Mouse (Mus musculus): ENCODE results near the gene Nek8. TPM values are rescaled to one million over a fixed set of nuclear protein-coding genes. Genes with fewer than 3 reads are reported as not detected.

Nek8 gene
- total and polyA plus RNA-seq, 2 experiments from 2014 or later = 4.5 to 7.1 TPM

DNA sequence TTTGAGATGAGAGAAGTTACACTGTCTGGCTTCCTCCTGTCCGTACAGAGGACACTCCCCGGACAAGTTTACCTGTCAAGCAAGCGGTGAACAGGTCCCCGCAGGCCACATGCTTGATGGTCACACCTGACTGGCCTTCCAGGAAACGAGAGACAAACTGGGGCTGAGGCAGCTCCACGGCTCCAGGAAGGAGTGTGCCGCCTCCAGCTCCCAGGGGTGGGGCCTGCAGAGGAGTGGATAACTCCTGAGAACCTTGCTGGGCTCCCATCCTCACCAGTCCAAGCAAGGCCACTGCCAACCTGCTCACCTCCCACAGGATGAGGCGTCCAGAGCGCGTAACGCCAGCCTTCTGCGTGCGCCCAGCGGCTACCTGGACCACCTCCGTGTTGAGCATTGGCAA is 6.2 kb downstream of the Nek8 start:
- no peak overlapping the region for H3K4me2 ChIP-seq (ENCODE audit: low read depth, low read length, poor library complexity, severe bottlenecking)
- no peak for TF ChIP-seq CTCF (IDR thresholded peaks at IDR 0.05)
- H3K9ac ChIP-seq (replicated peaks; ENCODE audit: low read length, poor library complexity, severe bottlenecking) = no peak overlapping the region
- ATAC-seq (ENCODE audit: low FRiP score) (no peak), DNase-seq (ENCODE audit: low spot score) (no peak)
- H3K36me3 ChIP-seq (ENCODE audit: insufficient read depth, low read length) = no peaks in the 10 kb centered on the region
- H3K4me3 ChIP-seq (ENCODE audit: low read depth, low read length) = no peak overlapping the region
- no peak overlapping the region for H3K27ac ChIP-seq (ENCODE audit: low read depth, low read length)
- no peaks in the 10 kb centered on the region for H3K9me3 ChIP-seq (ENCODE audit: low read length)
- no peaks in the 10 kb centered on the region for H3K27me3 ChIP-seq (ENCODE audit: insufficient read depth, low read length)
- WGBS = 93% methylated on average over 15 of the region's 15 CpGs
- peaks cover 7% of the 10 kb centered on the region; the same call in 1 of the 2 replicates for H3K4me1 ChIP-seq (ENCODE audit: insufficient read depth, low read length)

DNA sequence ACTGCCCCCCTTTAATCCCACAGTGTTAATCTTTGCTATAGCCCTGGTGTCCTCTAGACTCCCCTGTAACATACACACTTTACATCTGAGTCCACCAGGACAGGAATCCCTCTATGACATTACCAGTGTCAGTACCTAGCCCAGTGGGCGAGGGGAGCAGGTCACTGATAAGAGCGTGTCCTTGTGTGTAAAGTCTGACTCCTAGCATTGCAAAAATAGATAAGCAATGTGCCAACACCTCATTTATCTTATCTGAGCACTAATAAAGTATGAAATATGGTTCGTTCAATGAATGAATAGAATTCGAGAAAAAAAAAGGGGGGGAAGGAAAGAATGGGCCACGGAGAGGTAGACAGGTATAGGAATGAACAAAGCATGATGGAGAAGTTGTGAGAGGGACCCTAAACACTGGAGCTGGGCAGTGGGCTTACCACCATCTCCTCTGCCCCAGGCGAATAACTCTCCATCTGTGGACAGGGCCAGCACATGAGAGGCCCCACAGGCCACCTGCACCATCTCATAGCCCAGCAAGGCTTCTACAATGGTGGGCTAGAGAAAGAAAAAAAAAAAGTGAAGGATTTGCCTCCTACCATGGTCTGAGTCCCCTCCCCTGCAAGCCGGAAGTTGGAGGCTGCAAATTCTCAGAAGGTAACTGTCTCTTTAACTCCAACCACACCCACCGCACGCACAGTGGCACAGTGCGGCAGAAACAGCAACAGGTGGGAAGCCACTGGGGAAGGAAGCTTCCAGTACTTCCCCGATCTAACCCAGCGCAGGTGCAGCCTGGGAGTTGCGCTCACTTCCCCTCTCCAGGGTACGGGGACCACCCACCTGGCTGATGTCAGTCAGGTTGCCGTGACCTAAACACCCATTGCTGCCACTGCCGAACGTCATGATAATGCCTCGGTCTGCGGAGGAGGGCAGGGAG is 7.7 kb downstream of the Nek8 start:
- H3K27me3 ChIP-seq (ENCODE audit: insufficient read depth, low read length) = no peaks in the 10 kb centered on the region
- ATAC-seq (ENCODE audit: low FRiP score) (no peak), DNase-seq (ENCODE audit: low spot score) (no peak)
- WGBS = 62% methylated on average over 19 of the region's 19 CpGs
- H3K9me3 ChIP-seq (ENCODE audit: low read length) = no peaks in the 10 kb centered on the region
- H3K9ac ChIP-seq (replicated peaks; ENCODE audit: low read length, poor library complexity, severe bottlenecking) = no peak overlapping the region
- peaks cover 7% of the 10 kb centered on the region; the same call in 1 of the 2 replicates for H3K4me1 ChIP-seq (ENCODE audit: insufficient read depth, low read length)
- no peak overlapping the region for H3K4me3 ChIP-seq (ENCODE audit: low read depth, low read length)
- no peak overlapping the region for H3K4me2 ChIP-seq (ENCODE audit: low read depth, low read length, poor library complexity, severe bottlenecking)
- no peak overlapping the region for H3K27ac ChIP-seq (ENCODE audit: low read depth, low read length)
- TF ChIP-seq CTCF (IDR thresholded peaks at IDR 0.05) = no peak
- no peaks in the 10 kb centered on the region for H3K36me3 ChIP-seq (ENCODE audit: insufficient read depth, low read length)

DNA sequence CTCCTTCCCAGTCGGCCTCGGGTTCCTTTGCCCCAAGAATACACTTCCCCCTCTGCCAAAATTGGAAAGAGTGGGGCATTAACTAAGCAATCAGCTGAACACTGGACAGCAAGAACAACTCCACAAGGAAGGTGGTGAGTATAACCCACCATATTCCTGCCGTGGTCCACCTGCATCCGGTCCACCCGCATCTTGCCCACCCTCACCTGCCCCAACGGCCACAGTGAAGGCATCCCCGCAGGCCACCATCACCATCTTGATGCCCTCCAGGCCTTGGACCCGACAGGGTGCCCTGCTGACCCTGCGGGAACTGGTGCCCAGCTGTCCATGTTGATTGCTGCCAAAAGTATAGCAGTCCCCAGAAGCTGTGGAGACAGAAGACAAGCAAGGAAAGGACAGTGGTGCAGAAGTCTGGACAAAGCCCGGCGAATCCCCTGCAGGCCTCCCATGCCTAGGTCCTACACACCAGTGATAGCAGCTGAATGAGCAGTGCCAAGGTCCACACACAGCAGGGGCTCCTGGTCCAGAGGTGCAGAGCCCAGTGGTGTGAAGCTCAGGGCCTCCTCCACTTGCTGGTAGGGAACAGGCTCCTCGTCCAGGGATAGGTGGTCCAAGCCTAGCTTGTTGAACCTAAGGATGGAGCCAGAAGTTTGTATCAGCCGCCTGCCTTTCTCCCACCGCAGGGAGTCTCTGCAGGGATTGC is 9.1 kb downstream of the Nek8 start:
- DNase-seq (ENCODE audit: low spot score) = no peak
- no peaks in the 10 kb centered on the region for H3K9me3 ChIP-seq (ENCODE audit: low read length)
- no peak overlapping the region for H3K9ac ChIP-seq (replicated peaks; ENCODE audit: low read length, poor library complexity, severe bottlenecking)
- H3K36me3 ChIP-seq (ENCODE audit: insufficient read depth, low read length) = no peaks in the 10 kb centered on the region
- no peaks in the 10 kb centered on the region for H3K27me3 ChIP-seq (ENCODE audit: insufficient read depth, low read length)
- no peak for TF ChIP-seq CTCF (IDR thresholded peaks at IDR 0.05)
- no peak overlapping the region for H3K4me2 ChIP-seq (ENCODE audit: low read depth, low read length, poor library complexity, severe bottlenecking)
- no peak overlapping the region for H3K27ac ChIP-seq (ENCODE audit: low read depth, low read length)
- no peak overlapping the region for H3K4me3 ChIP-seq (ENCODE audit: low read depth, low read length)
- WGBS = 88% methylated on average over 14 of the region's 14 CpGs
- H3K4me1 ChIP-seq (ENCODE audit: insufficient read depth, low read length) = peaks cover 16% of the 10 kb centered on the region
- no peak for ATAC-seq (ENCODE audit: low FRiP score)

DNA sequence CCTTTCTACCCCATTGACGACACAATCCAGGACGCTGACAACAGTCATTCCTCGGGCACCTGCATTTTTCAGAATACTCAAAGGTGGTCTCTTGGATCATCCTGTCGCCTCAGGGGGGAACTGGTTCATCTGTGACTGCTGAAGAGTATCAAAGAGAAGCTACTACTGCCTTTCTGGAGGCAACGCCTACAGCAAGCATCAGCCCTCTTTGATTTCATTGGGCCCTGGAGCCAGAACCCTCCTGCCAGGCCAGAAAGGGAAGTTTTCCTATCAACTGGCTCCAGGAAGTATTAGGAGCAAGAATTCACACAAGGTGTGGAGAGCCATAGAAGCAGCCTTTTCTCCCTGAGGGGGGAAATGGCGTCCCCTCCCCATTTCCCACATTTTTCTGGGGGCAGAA is 9.8 kb downstream of the Nek8 start:
- Histone ChIP-seq H3K4me3 (ENCODE audit: low read depth, low read length) (no peak overlapping the region), H3K27me3 (ENCODE audit: insufficient read depth, low read length) (no peaks in the 10 kb centered on the region), H3K27ac (ENCODE audit: low read depth, low read length) (no peak overlapping the region), H3K36me3 (ENCODE audit: insufficient read depth, low read length) (peaks cover 6% of the 10 kb centered on the region; the same call in 1 of the 2 replicates), H3K4me1 (ENCODE audit: insufficient read depth, low read length) (peaks cover 16% of the 10 kb centered on the region), H3K4me2 (ENCODE audit: low read depth, low read length, poor library complexity, severe bottlenecking) (no peak overlapping the region), H3K9me3 (ENCODE audit: low read length) (no peaks in the 10 kb centered on the region), H3K9ac (replicated peaks; ENCODE audit: low read length, poor library complexity, severe bottlenecking) (no peak overlapping the region)
- TF ChIP-seq CTCF (IDR thresholded peaks at IDR 0.05) = no peak
- whole genome bisulfite sequencing = 71% methylated on average over 6 of the region's 6 CpGs
- ATAC-seq (ENCODE audit: low FRiP score) = no peak
- DNase-seq (ENCODE audit: low spot score) = no peak

DNA sequence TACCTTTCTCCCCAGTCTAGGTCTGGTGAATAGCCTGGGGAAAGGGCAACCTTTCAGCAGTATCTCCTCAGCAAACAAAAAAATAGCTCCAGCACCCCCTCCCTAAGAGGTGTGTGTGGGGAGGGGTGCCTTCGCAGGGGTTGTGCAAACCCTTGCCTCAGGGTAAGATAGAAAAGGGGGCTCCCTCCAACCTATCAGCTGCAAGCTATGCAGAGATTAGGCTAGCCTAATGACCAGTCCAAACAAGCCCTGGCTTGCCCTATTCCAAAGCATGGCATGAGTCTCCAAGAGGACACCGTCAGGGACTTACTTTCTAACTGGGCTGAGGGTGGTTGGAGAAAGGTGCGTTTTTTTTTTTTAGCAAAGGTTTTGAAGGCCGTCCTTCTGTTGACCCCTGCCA is 10.3 kb downstream of the Nek8 start:
- H3K4me2 ChIP-seq (ENCODE audit: low read depth, low read length, poor library complexity, severe bottlenecking) = peak overlapping the region; percentile 81
- no peaks in the 10 kb centered on the region for H3K27me3 ChIP-seq (ENCODE audit: insufficient read depth, low read length)
- peak overlapping the region; percentile 96; the same call in 1 of the 2 replicates for H3K4me3 ChIP-seq (ENCODE audit: low read depth, low read length)
- peaks cover 16% of the 10 kb centered on the region for H3K4me1 ChIP-seq (ENCODE audit: insufficient read depth, low read length)
- WGBS = 52% methylated on average over 4 of the region's 4 CpGs
- no peak overlapping the region for H3K9ac ChIP-seq (replicated peaks; ENCODE audit: low read length, poor library complexity, severe bottlenecking)
- H3K36me3 ChIP-seq (ENCODE audit: insufficient read depth, low read length) = peaks cover 9% of the 10 kb centered on the region; the same call in 1 of the 2 replicates
- TF ChIP-seq CTCF (IDR thresholded peaks at IDR 0.05) = no peak
- no peak for ATAC-seq (ENCODE audit: low FRiP score)
- no peak overlapping the region for H3K27ac ChIP-seq (ENCODE audit: low read depth, low read length)
- no peaks in the 10 kb centered on the region for H3K9me3 ChIP-seq (ENCODE audit: low read length)
- no peak for DNase-seq (ENCODE audit: low spot score)

DNA sequence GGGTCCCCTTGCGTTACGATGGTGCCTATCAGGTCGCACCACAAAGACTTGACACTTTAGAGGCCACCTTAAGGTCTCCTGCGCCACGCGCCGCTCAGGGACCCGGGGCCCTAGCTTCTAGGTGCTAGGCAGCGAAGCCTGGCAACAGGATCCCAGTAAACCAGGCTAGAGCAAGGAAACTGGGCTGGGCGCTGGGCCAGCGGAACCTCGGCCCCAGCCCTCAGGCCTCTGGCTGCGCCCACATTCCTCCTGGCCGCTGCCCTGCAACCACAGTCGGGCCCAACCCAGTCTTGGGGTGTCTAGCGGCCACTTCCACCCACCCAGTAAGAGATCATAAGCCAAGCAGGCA is 10.7 kb downstream of the Nek8 start:
- DNase-seq (ENCODE audit: low spot score) = peak; percentile 68
- peak overlapping the region; percentile 97 for H3K27ac ChIP-seq (ENCODE audit: low read depth, low read length)
- 3% methylated on average over 16 of the region's 16 CpGs for WGBS
- H3K9me3 ChIP-seq (ENCODE audit: low read length) = no peaks in the 10 kb centered on the region
- peak overlapping the region; percentile 81 for H3K4me2 ChIP-seq (ENCODE audit: low read depth, low read length, poor library complexity, severe bottlenecking)
- no peak for ATAC-seq (ENCODE audit: low FRiP score)
- H3K4me3 ChIP-seq (ENCODE audit: low read depth, low read length) = peak overlapping the region; percentile 96
- H3K36me3 ChIP-seq (ENCODE audit: insufficient read depth, low read length) = peaks cover 12% of the 10 kb centered on the region; the same call in 1 of the 2 replicates
- no peak for TF ChIP-seq CTCF (IDR thresholded peaks at IDR 0.05)
- no peaks in the 10 kb centered on the region for H3K27me3 ChIP-seq (ENCODE audit: insufficient read depth, low read length)
- peak overlapping the region; percentile 99 for H3K9ac ChIP-seq (replicated peaks; ENCODE audit: low read length, poor library complexity, severe bottlenecking)
- H3K4me1 ChIP-seq (ENCODE audit: insufficient read depth, low read length) = peaks cover 16% of the 10 kb centered on the region

Data from midbrain, postnatal 0 days (tissue).